ENCODE assay signal across 8 mouse cellular contexts in the genomic region with DNA sequence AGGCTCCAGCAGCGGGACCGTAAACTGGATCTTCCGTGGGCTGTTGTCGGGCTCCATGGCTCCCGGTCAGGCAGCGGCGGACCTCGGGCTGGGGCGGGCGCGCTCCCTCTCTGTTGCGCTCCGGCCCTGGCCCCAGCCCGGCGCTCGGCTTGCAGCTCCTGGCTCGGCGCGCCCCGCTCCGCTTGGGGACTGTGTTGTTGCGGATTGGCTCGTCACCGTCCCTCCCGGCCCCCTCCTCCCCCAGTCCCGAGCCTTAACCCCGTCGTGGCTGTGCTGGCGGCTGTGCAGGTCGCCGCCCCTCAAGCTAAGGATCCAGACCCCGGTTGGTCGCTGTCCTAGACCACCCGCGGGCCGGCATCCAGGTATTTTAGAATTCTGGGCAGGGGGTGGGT. TPM values are rescaled to one million over a fixed set of nuclear protein-coding genes. Genes with fewer than 3 reads are reported as not detected.
DNase-seq lines count a peak whose midpoint lies in the region; ATAC-seq and TF ChIP-seq lines count a peak whose summit lies in the region.

TSS of gene Ppp1r1a (minus strand) at position 182 of the 392 bp plus-strand sequence.

- no peaks in the 10 kb centered on the region for H3K27me3 ChIP-seq in kidney, adult 2 months (replicated peaks; ENCODE audit: control insufficient read depth, insufficient read depth, low read length)
- peaks cover 64% of the 10 kb centered on the region for H3K27me3 ChIP-seq in limb, embryonic 13.5 days
- peaks cover 74% of the 10 kb centered on the region for H3K27me3 ChIP-seq in myocyte (ENCODE audit: control insufficient read depth, insufficient read depth, insufficient read length)

- no peak for TF ChIP-seq POLR2A in kidney, adult 2 months (IDR thresholded peaks at IDR 0.05; ENCODE audit: low read depth, low read length)
- no peak for TF ChIP-seq POLR2A in myocyte (IDR thresholded peaks at IDR 0.05; ENCODE audit: insufficient read length, low read depth)

- H3K9me3 ChIP-seq in limb, embryonic 13.5 days, result no peaks in the 10 kb centered on the region

- peak within 1 kb of the TSS; percentile 75 for H3K9ac ChIP-seq in limb, embryonic 13.5 days

- 2% methylated on average over 36 of the region's 36 CpGs for WGBS in kidney, adult 2 months
- WGBS in limb, embryonic 13.5 days, result 0% methylated on average over 36 of the region's 36 CpGs

- no peak for TF ChIP-seq CTCF in kidney, adult 2 months (conservative IDR thresholded peaks at IDR 0.05; ENCODE audit: insufficient read depth, insufficient read length, low read depth, low read length)

- H3K4me2 ChIP-seq in limb, embryonic 13.5 days (replicated peaks), result peak within 1 kb of the TSS; percentile 95
- H3K4me2 ChIP-seq in myocyte (ENCODE audit: low read depth), result peak within 1 kb of the TSS; percentile 4

- H3K4me3 ChIP-seq in kidney, adult 2 months (ENCODE audit: insufficient read depth, low read depth, low read length), result peak within 1 kb of the TSS; percentile 69
- peak within 1 kb of the TSS; percentile 70 for H3K4me3 ChIP-seq in limb, embryonic 13.5 days
- no peak within 1 kb of the TSS for H3K4me3 ChIP-seq in myocyte

- 0 out of 2 replicates have a peak, but pooled peaks cover 3% of the 10 kb centered on the region for H3K4me1 ChIP-seq in kidney, adult 2 months (ENCODE audit: control insufficient read depth, insufficient read depth, low read length)
- peaks cover 23% of the 10 kb centered on the region for H3K4me1 ChIP-seq in limb, embryonic 13.5 days

- peak within 1 kb of the TSS; percentile 92 for H3K27ac ChIP-seq in kidney, adult 2 months (ENCODE audit: insufficient read depth, low read depth, low read length)
- no peak within 1 kb of the TSS for H3K27ac ChIP-seq in limb, embryonic 13.5 days

- DNase-seq in heart, adult 11 months, result peak; percentile 91
- no peak for DNase-seq in heart, adult 8-10 months (ENCODE audit: low spot score)
- DNase-seq in embryo, embryonic 10.5 days (ENCODE audit: low spot score), result peak; percentile 84
- DNase-seq in gastrocnemius, postnatal 4 days (ENCODE audit: low spot score in 2 of 2), result peak; percentile 32 to 67
- DNase-seq in kidney, adult 2 months, result peak; percentile 61

- peak; percentile 84 for ATAC-seq in limb, embryonic 13.5 days (ENCODE audit: low FRiP score, low read depth)
- ATAC-seq in activated CD4-positive, CD25-positive, alpha-beta regulatory T cell, adult 4 months, result no peak

- no peaks in the 10 kb centered on the region for H3K36me3 ChIP-seq in kidney, adult 2 months (ENCODE audit: control insufficient read depth, insufficient read depth, low read length)
- H3K36me3 ChIP-seq in limb, embryonic 13.5 days, result no peaks in the 10 kb centered on the region
- no peaks in the 10 kb centered on the region for H3K36me3 ChIP-seq in myocyte (ENCODE audit: control insufficient read depth, insufficient read depth)

- H3K79me2 ChIP-seq in myocyte (ENCODE audit: control insufficient read depth, insufficient read depth), result no peaks in the 10 kb centered on the region

- H3ac ChIP-seq in myocyte (ENCODE audit: control insufficient read depth, insufficient read length), result no peak within 1 kb of the TSS

TF ChIP-seq in myocyte, 11 proteins besides CTCF, POLR2A, EP300 and RAD21:
- TF ChIP-seq SRF (IDR thresholded peaks at IDR 0.05; ENCODE audit: control insufficient read depth, insufficient read length, low read depth) (no peak), MAX (IDR thresholded peaks at IDR 0.05; ENCODE audit: low read depth) (no peak), REST (IDR thresholded peaks at IDR 0.05; ENCODE audit: insufficient read depth, insufficient read length) (no peak), CEBPB (IDR thresholded peaks at IDR 0.05; ENCODE audit: insufficient read depth, poor library complexity, severe bottlenecking) (no peak), TCF12 (IDR thresholded peaks at IDR 0.05; ENCODE audit: insufficient read depth, poor library complexity, severe bottlenecking) (no peak), E2F4 (IDR thresholded peaks at IDR 0.05; ENCODE audit: insufficient read depth) (no peak), POLR2AphosphoS2 (IDR thresholded peaks at IDR 0.05; ENCODE audit: insufficient read length, low read depth) (no peak), MYOD1 (IDR thresholded peaks at IDR 0.05; ENCODE audit: control insufficient read depth in 1 of 3, insufficient read length in 2 of 3, low read depth in 2 of 3) (no peak)

RNA-seq across cellular contexts. Expression of gene Ppp1r1a, which starts in this region (rescaled TPM):
- total RNA-seq in heart, adult 8-10 months (2022), result 10 to 100 TPM in 2 of 4 experiments, 1 to 10 TPM in 2; 8.7 to 15.2 (median 12.4) TPM
- total RNA-seq in gastrocnemius, postnatal 4 days (2021), result 10 to 100 TPM; 62.0 to 73.9 TPM
- 253 and 258 TPM in 2 replicates for polyA plus RNA-seq in kidney, adult 2 months (2012; rRNA removed)
- 7.6 and 8.7 TPM in 2 replicates for polyA plus RNA-seq in limb, embryonic 13.5 days (2015; fragmentation: Nextera tagmentation; extraction: Ambion mirVana)
- not detected for polyA plus RNA-seq in myocyte (2012; fragmentation: generic; extraction: Trizol)
- polyA plus RNA-seq in activated CD4-positive, CD25-positive, alpha-beta regulatory T cell, adult 4 months (2017; shearing (Covaris generic)), result under 1 TPM in 1 of 2 experiments, not detected in 1; 0.74 TPM

Comparison
In these comparisons a context has a peak if more than half of its experiments do, and no peak if none do; other contexts are left out.
1. RNA of gene Ppp1r1a (polyA plus RNA-seq): 253 to 258 TPM in kidney, adult 2 months; 7.6 to 8.7 TPM in limb, embryonic 13.5 days, 0.74 TPM in activated CD4-positive, CD25-positive, alpha-beta regulatory T cell, adult 4 months and not detected in myocyte (single experiment); every median in the first group is over 10 times any median in the second.